Mouse (Mus musculus) cerebellum, adult 2 months (tissue): ENCODE measurements around the gene Zfp941.

ENCODE experiments used
- CTCF ChIP-seq: fragments of 200-500 bp; IDR thresholded peaks from 2 replicates; pipeline ENCODE4 v1.5.1; 2011; ENCODE audit warnings: low read depth, mild to moderate bottlenecking, control low read depth, low read length, moderate library complexity, borderline replicate concordance; ENCODE audit not compliant: insufficient read depth
- POLR2A ChIP-seq: fragments of 200-500 bp; IDR thresholded peaks from 2 replicates; pipeline ENCODE4 v1.6.1; 2011; ENCODE audit warnings: low read length, control low read depth, borderline replicate concordance; ENCODE audit not compliant: insufficient read depth

GRCm38 (mm10) chr7:140835758-140836087, 13.7 kb upstream of the Zfp941 start:
- TF ChIP-seq POLR2A (no peak), CTCF (no peak)
